Mouse (Mus musculus) liver, postnatal 0 days (tissue): ENCODE results near the gene Setd5. TPM values are rescaled to one million over a fixed set of nuclear protein-coding genes. Genes with fewer than 3 reads are reported as not detected.

Experiments used
- ATAC-seq: fragments of 200-750 bp; cut with Nextera tagmentation; 2 replicates; pipeline ENCODE4 v1.8.0; 2017; ENCODE audit warnings: mild to moderate bottlenecking, moderate library complexity
- DNase-seq: peaks from one replicate; pipeline ENCODE4 v3.0.0-alpha.2; 2016
- H3K27ac ChIP-seq: fragments of 300-500 bp; sonication (generic); 2 replicates; pipeline ENCODE4 v1.5.1; 2014; ENCODE audit warnings: antibody characterized with exemption, moderate library complexity, mild to moderate bottlenecking, low read depth
- H3K27me3 ChIP-seq: fragments of 300-500 bp; sonication (generic); 2 replicates; pipeline ENCODE4 v1.6.1; 2014; ENCODE audit warnings: low read length, control low read depth, mixed read lengths; ENCODE audit not compliant: insufficient read depth
- H3K36me3 ChIP-seq: fragments of 300-500 bp; sonication (generic); replicated peaks from 2 replicates; pipeline ENCODE4 v1.6.1; 2014; ENCODE audit warnings: mild to moderate bottlenecking, control low read depth, low read length, moderate library complexity, mixed read lengths; ENCODE audit not compliant: insufficient read depth
- H3K4me1 ChIP-seq: fragments of 300-500 bp; sonication (generic); 2 replicates; pipeline ENCODE4 v1.6.1; 2014; ENCODE audit warnings: antibody characterized with exemption, mild to moderate bottlenecking, control low read depth; ENCODE audit not compliant: insufficient read depth
- H3K4me2 ChIP-seq: fragments of 300-500 bp; sonication (generic); 2 replicates; pipeline ENCODE4 v1.6.1; 2014; ENCODE audit warnings: low read depth, mild to moderate bottlenecking, low read length, moderate library complexity, mixed read lengths
- H3K4me3 ChIP-seq: fragments of 300-500 bp; sonication (generic); 2 replicates; pipeline ENCODE4 v1.5.1; 2014; ENCODE audit warnings: low read depth, low read length
- H3K9ac ChIP-seq: fragments of 300-500 bp; sonication (generic); replicated peaks from 2 replicates; pipeline ENCODE4 v1.6.1; 2014; ENCODE audit warnings: mild to moderate bottlenecking, moderate library complexity
- H3K9me3 ChIP-seq: fragments of 300-500 bp; sonication (generic); 2 replicates; pipeline ENCODE4 v1.6.1; 2016; ENCODE audit warnings: mild to moderate bottlenecking, control low read depth, low read length, mixed read lengths
- CTCF ChIP-seq: sonication (generic); IDR thresholded peaks from 2 replicates; pipeline ENCODE4 v1.5.1; 2016; ENCODE audit warnings: antibody characterized with exemption, low read depth
- EP300 ChIP-seq: IDR thresholded peaks from 2 replicates; pipeline ENCODE4 v1.6.1; 2016; ENCODE audit warnings: antibody characterized with exemption, low read depth, mild to moderate bottlenecking
- whole genome bisulfite sequencing: fragments of 180-500 bp; shearing (Covaris S2); extraction: QIAGEN DNeasy Blood & Tissue Kit; methylation state at CpG from one replicate; pipeline ENCODE4 v1.1.7; 2014; ENCODE audit not compliant: insufficient replicate concordance; 5-methylcytosine and 5-hydroxymethylcytosine counted together
- polyA plus RNA-seq: library from polyadenylated mRNA; unstranded; fragments of >200 nt; fragmentation: Nextera tagmentation; extraction: Ambion mirVana; gene quantifications from 2 replicates; pipeline ENCODE4 v1.2.1, GENCODE M21; 2015

Gene Setd5
- polyA plus RNA-seq, 1 experiment from 2014 or later: 19.7 TPM

- no peaks in the 10 kb centered on the region for H3K36me3 ChIP-seq
- ATAC-seq: no peak
Observed at GRCm38 (mm10) chr6:113170651-113171050, 93.5 kb downstream of the Setd5 start.

GRCm38 (mm10) chr6:113172011-113172410 is 94.8 kb downstream of the Setd5 start:
- Histone ChIP-seq H3K4me1 (no peaks in the 10 kb centered on the region), H3K36me3 (no peaks in the 10 kb centered on the region), H3K9me3 (no peaks in the 10 kb centered on the region), H3K27me3 (no peaks in the 10 kb centered on the region), H3K9ac (no peak overlapping the region), H3K4me3 (no peak overlapping the region), H3K27ac (no peak overlapping the region), H3K4me2 (no peak overlapping the region)
- TF ChIP-seq EP300 (no peak), CTCF (no peak)
- no peak for DNase-seq
- ATAC-seq: no peak

More at GRCm38 (mm10) chr6:113170651-113171050, 93.5 kb downstream of the Setd5 start:
- Histone ChIP-seq H3K4me3 (no peak overlapping the region), H3K9me3 (no peaks in the 10 kb centered on the region), H3K27me3 (no peaks in the 10 kb centered on the region), H3K9ac (no peak overlapping the region), H3K4me2 (no peak overlapping the region), H3K4me1 (no peaks in the 10 kb centered on the region), H3K27ac (no peak overlapping the region)
- no peak for DNase-seq
- TF ChIP-seq EP300 (no peak), CTCF (no peak)
- WGBS: 82% methylated on average over 8 of the region's 8 CpGs

DNA sequence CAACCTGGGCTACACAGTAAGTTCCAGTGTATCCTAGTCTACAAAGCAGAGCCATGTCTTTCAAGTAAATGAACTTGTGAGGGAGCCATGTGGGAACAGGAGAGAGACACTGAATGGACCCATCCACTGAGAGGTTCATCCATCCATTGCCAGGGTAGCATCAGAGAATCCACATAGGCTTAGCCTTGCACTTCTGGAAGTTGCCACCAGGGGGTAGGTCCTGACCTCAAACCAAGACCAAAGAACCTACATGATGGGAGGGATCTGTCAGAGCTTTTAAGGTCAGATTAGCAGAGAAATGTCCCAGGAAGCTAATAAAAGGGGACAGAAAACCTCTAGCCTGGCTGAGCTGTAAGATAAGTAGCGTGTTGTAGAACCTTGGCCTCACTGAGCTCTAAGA is 95.4 kb downstream of the Setd5 start:
- H3K9me3 ChIP-seq: no peaks in the 10 kb centered on the region
- TF ChIP-seq CTCF: peak; percentile 85
- no peak for TF ChIP-seq EP300
- H3K4me2 ChIP-seq: no peak overlapping the region
- H3K9ac ChIP-seq: no peak overlapping the region
- H3K27ac ChIP-seq: no peak overlapping the region
- no peak; the same call in 1 of the 2 replicates for ATAC-seq
- peak; percentile 80 for DNase-seq
- no peaks in the 10 kb centered on the region for H3K4me1 ChIP-seq
- WGBS: 29% methylated on average over 1 of the region's 1 CpGs
- H3K4me3 ChIP-seq: no peak overlapping the region
- H3K36me3 ChIP-seq: no peaks in the 10 kb centered on the region
- no peaks in the 10 kb centered on the region for H3K27me3 ChIP-seq

DNA sequence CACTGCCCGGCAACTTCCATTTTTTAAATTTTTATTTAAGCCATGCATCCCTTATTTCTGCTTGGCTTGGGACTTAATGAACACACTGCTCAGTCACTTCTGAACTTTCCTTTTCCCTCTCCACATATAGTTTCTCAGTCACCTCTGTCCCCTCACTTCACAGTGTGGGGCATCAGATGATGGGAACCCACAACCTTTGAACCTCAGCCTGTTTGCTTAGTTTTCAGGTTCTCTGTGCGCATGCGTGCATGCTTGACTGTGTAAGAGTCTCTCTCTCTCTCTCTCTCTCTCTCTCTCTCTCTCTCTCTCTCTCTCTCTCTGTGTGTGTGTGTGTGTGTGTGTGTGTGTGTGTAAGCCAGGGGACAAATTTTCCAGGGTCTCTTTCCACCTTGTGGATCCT is 98.3 kb downstream of the Setd5 start:
- Histone ChIP-seq H3K4me1 (no peaks in the 10 kb centered on the region), H3K4me2 (no peak overlapping the region), H3K9ac (no peak overlapping the region), H3K27me3 (no peaks in the 10 kb centered on the region), H3K9me3 (no peaks in the 10 kb centered on the region), H3K4me3 (no peak overlapping the region), H3K27ac (no peak overlapping the region), H3K36me3 (no peaks in the 10 kb centered on the region)
- WGBS: 72% methylated on average over 3 of the region's 3 CpGs
- ATAC-seq (no peak), DNase-seq (no peak)
- TF ChIP-seq CTCF (no peak), EP300 (no peak)

GRCm38 (mm10) chr6:113176613-113177012 is 99.4 kb downstream of the Setd5 start:
- DNase-seq: no peak
- no peaks in the 10 kb centered on the region for H3K27me3 ChIP-seq
- ATAC-seq: no peak
- no peak overlapping the region for H3K9ac ChIP-seq
- H3K4me1 ChIP-seq: no peaks in the 10 kb centered on the region
- no peaks in the 10 kb centered on the region for H3K36me3 ChIP-seq
- no peaks in the 10 kb centered on the region for H3K9me3 ChIP-seq
- H3K27ac ChIP-seq: no peak overlapping the region
- WGBS: 75% methylated on average over 8 of the region's 8 CpGs
- no peak overlapping the region for H3K4me3 ChIP-seq
- TF ChIP-seq CTCF: no peak
- no peak for TF ChIP-seq EP300
- H3K4me2 ChIP-seq: no peak overlapping the region

DNA sequence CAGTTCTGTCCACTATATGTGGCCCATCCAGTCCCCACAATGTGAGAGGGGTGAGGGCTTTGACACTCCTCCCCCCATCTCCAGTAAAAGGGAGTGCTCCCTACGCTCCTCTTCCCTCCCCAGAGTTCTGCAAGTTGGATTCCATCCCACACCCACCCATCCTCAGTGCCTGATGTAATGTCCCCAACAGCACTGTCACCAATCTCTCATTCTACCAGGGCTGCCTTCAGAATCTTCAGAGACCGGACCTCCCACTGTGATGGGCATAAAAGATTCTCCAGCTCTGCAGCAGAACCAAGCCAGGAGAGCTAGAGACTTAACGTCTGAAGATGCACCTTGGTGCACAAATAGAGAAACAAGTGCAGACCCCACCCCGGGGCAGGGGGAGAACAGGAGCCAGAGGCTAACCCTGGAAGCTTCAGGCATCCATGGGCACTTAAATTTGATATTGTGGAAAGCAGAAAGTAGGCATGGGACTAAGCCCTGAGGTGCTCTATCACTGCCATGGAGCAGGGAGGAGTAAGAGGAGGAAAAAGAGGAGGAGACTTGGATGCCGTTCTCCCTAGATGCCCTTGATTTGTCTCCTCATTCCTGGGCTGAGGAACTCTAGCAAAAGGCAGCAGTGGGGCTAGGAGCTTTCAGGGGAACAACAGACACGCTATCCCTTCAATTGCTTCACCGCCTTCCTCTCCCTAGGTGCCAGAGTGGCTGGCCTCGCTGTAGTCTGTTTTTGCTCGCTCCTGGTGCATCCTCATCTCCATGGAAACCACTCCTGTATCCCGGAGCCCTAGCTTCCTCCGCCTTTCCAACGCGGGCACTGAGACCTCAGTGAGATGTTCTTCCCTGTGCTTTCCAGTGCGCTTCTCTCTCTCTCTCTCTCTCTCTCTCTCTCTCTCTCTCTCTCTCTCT is 101.4 kb downstream of the Setd5 start:
- H3K27ac ChIP-seq: no peak overlapping the region
- no peaks in the 10 kb centered on the region for H3K9me3 ChIP-seq
- TF ChIP-seq EP300: no peak
- no peaks in the 10 kb centered on the region for H3K4me1 ChIP-seq
- no peaks in the 10 kb centered on the region for H3K36me3 ChIP-seq
- DNase-seq (no peak), ATAC-seq (no peak)
- H3K4me3 ChIP-seq: no peak overlapping the region
- no peak overlapping the region for H3K4me2 ChIP-seq
- WGBS: 23% methylated on average over 14 of the region's 14 CpGs
- no peaks in the 10 kb centered on the region for H3K27me3 ChIP-seq
- H3K9ac ChIP-seq: no peak overlapping the region
